Mouse (Mus musculus): ENCODE results near the gene 1700017B05Rik. TPM values are rescaled to one million over a fixed set of nuclear protein-coding genes. Genes with fewer than 3 reads are reported as not detected.

Gene 1700017B05Rik
- polyA plus RNA-seq, 1 experiment from 2014 or later, result 15.5 TPM

GRCm38 (mm10) chr9:57279441-57279840, 17.0 kb upstream of the 1700017B05Rik start:
- no peak for ATAC-seq (replicated peaks; ENCODE audit: insufficient number of reproducible peaks, low FRiP score, low TSS enrichment)
- H3K9me3 ChIP-seq (replicated peaks; ENCODE audit: control insufficient read depth, low read length), result no peaks in the 10 kb centered on the region
- peaks cover 26% of the 10 kb centered on the region for H3K4me1 ChIP-seq (ENCODE audit: control insufficient read depth, insufficient read depth, low read length)
- H3K27ac ChIP-seq (ENCODE audit: low read depth, low read length), result no peak overlapping the region
- H3K27me3 ChIP-seq (ENCODE audit: control insufficient read depth, insufficient read depth, low read length), result no peaks in the 10 kb centered on the region
- H3K4me3 ChIP-seq (ENCODE audit: low read depth, low read length), result no peak overlapping the region
- H3K36me3 ChIP-seq (ENCODE audit: control insufficient read depth, insufficient read depth, low read length), result no peaks in the 10 kb centered on the region
- no peak overlapping the region for H3K9ac ChIP-seq (ENCODE audit: low read depth, low read length)
- H3K4me2 ChIP-seq, result no peak overlapping the region
- 39% methylated on average over 4 of the region's 4 CpGs for WGBS (ENCODE audit: insufficient replicate concordance)

- ATAC-seq (replicated peaks; ENCODE audit: insufficient number of reproducible peaks, low FRiP score, low TSS enrichment), result 0 out of 2 replicates have a peak, but pooled peaks have one; percentile 49
- no peak overlapping the region; the same call in 1 of the 2 replicates for H3K27ac ChIP-seq (ENCODE audit: low read depth, low read length)
- H3K4me3 ChIP-seq (ENCODE audit: low read depth, low read length), result no peak overlapping the region
- H3K9ac ChIP-seq (ENCODE audit: low read depth, low read length), result no peak overlapping the region
- no peaks in the 10 kb centered on the region for H3K27me3 ChIP-seq (ENCODE audit: control insufficient read depth, insufficient read depth, low read length)
- no peaks in the 10 kb centered on the region for H3K36me3 ChIP-seq (ENCODE audit: control insufficient read depth, insufficient read depth, low read length)
- WGBS (ENCODE audit: insufficient replicate concordance), result 41% methylated on average over 4 of the region's 4 CpGs
- peaks cover 26% of the 10 kb centered on the region for H3K4me1 ChIP-seq (ENCODE audit: control insufficient read depth, insufficient read depth, low read length)
- no peak overlapping the region for H3K4me2 ChIP-seq
- no peaks in the 10 kb centered on the region for H3K9me3 ChIP-seq (replicated peaks; ENCODE audit: control insufficient read depth, low read length)
Observed at GRCm38 (mm10) chr9:57278268-57278667, 15.9 kb upstream of the 1700017B05Rik start.

GRCm38 (mm10) chr9:57276311-57276710, 13.9 kb upstream of the 1700017B05Rik start:
- Histone ChIP-seq H3K4me1 (ENCODE audit: control insufficient read depth, insufficient read depth, low read length) (peaks cover 25% of the 10 kb centered on the region), H3K9ac (ENCODE audit: low read depth, low read length) (no peak overlapping the region)

GRCm38 (mm10) chr9:57273805-57274494, 11.5 kb upstream of the 1700017B05Rik start:
- 36% methylated on average over 6 of the region's 6 CpGs for WGBS (ENCODE audit: insufficient replicate concordance)
- Histone ChIP-seq H3K36me3 (ENCODE audit: control insufficient read depth, insufficient read depth, low read length) (no peaks in the 10 kb centered on the region), H3K4me3 (ENCODE audit: low read depth, low read length) (no peak overlapping the region), H3K27me3 (ENCODE audit: control insufficient read depth, insufficient read depth, low read length) (no peaks in the 10 kb centered on the region), H3K9ac (ENCODE audit: low read depth, low read length) (no peak overlapping the region), H3K9me3 (replicated peaks; ENCODE audit: control insufficient read depth, low read length) (no peaks in the 10 kb centered on the region), H3K4me2 (no peak overlapping the region), H3K4me1 (ENCODE audit: control insufficient read depth, insufficient read depth, low read length) (peaks cover 21% of the 10 kb centered on the region), H3K27ac (ENCODE audit: low read depth, low read length) (no peak overlapping the region)
- ATAC-seq (replicated peaks; ENCODE audit: insufficient number of reproducible peaks, low FRiP score, low TSS enrichment), result no peak

More at GRCm38 (mm10) chr9:57276311-57276710, 13.9 kb upstream of the 1700017B05Rik start:
- H3K36me3 ChIP-seq (ENCODE audit: control insufficient read depth, insufficient read depth, low read length), result no peaks in the 10 kb centered on the region
- no peak overlapping the region for H3K4me3 ChIP-seq (ENCODE audit: low read depth, low read length)
- H3K9me3 ChIP-seq (replicated peaks; ENCODE audit: control insufficient read depth, low read length), result no peaks in the 10 kb centered on the region
- no peaks in the 10 kb centered on the region for H3K27me3 ChIP-seq (ENCODE audit: control insufficient read depth, insufficient read depth, low read length)
- no peak for ATAC-seq (replicated peaks; ENCODE audit: insufficient number of reproducible peaks, low FRiP score, low TSS enrichment)
- H3K27ac ChIP-seq (ENCODE audit: low read depth, low read length), result no peak overlapping the region
- no peak overlapping the region for H3K4me2 ChIP-seq

- H3K4me2 ChIP-seq, result no peak overlapping the region
- no peak overlapping the region for H3K9ac ChIP-seq (ENCODE audit: low read depth, low read length)
- ATAC-seq (replicated peaks; ENCODE audit: insufficient number of reproducible peaks, low FRiP score, low TSS enrichment), result no peak
- peaks cover 18% of the 10 kb centered on the region for H3K4me1 ChIP-seq (ENCODE audit: control insufficient read depth, insufficient read depth, low read length)
- H3K9me3 ChIP-seq (replicated peaks; ENCODE audit: control insufficient read depth, low read length), result no peaks in the 10 kb centered on the region
- no peaks in the 10 kb centered on the region for H3K27me3 ChIP-seq (ENCODE audit: control insufficient read depth, insufficient read depth, low read length)
- H3K36me3 ChIP-seq (ENCODE audit: control insufficient read depth, insufficient read depth, low read length), result no peaks in the 10 kb centered on the region
- no peak overlapping the region for H3K27ac ChIP-seq (ENCODE audit: low read depth, low read length)
- 37% methylated on average over 8 of the region's 8 CpGs for WGBS (ENCODE audit: insufficient replicate concordance)
- H3K4me3 ChIP-seq (ENCODE audit: low read depth, low read length), result no peak overlapping the region
Observed at GRCm38 (mm10) chr9:57272902-57273804, 10.7 kb upstream of the 1700017B05Rik start.

- Histone ChIP-seq H3K4me3 (ENCODE audit: low read depth, low read length) (no peak overlapping the region), H3K27ac (ENCODE audit: low read depth, low read length) (no peak overlapping the region), H3K4me2 (no peak overlapping the region), H3K9me3 (replicated peaks; ENCODE audit: control insufficient read depth, low read length) (no peaks in the 10 kb centered on the region), H3K27me3 (ENCODE audit: control insufficient read depth, insufficient read depth, low read length) (no peaks in the 10 kb centered on the region), H3K9ac (ENCODE audit: low read depth, low read length) (peak overlapping the region; percentile 5; the same call in 1 of the 2 replicates), H3K36me3 (ENCODE audit: control insufficient read depth, insufficient read depth, low read length) (no peaks in the 10 kb centered on the region), H3K4me1 (ENCODE audit: control insufficient read depth, insufficient read depth, low read length) (peaks cover 17% of the 10 kb centered on the region)
- ATAC-seq (replicated peaks; ENCODE audit: insufficient number of reproducible peaks, low FRiP score, low TSS enrichment), result no peak
- WGBS (ENCODE audit: insufficient replicate concordance), result 42% methylated on average over 9 of the region's 9 CpGs
Observed at GRCm38 (mm10) chr9:57271837-57272562, 9.6 kb upstream of the 1700017B05Rik start.

GRCm38 (mm10) chr9:57271081-57271480, 8.7 kb upstream of the 1700017B05Rik start:
- Histone ChIP-seq H3K36me3 (ENCODE audit: control insufficient read depth, insufficient read depth, low read length) (no peaks in the 10 kb centered on the region), H3K27me3 (ENCODE audit: control insufficient read depth, insufficient read depth, low read length) (no peaks in the 10 kb centered on the region), H3K4me3 (ENCODE audit: low read depth, low read length) (no peak overlapping the region), H3K9ac (ENCODE audit: low read depth, low read length) (no peak overlapping the region), H3K4me2 (no peak overlapping the region), H3K27ac (ENCODE audit: low read depth, low read length) (no peak overlapping the region), H3K4me1 (ENCODE audit: control insufficient read depth, insufficient read depth, low read length) (peaks cover 17% of the 10 kb centered on the region), H3K9me3 (replicated peaks; ENCODE audit: control insufficient read depth, low read length) (no peaks in the 10 kb centered on the region)
- ATAC-seq (replicated peaks; ENCODE audit: insufficient number of reproducible peaks, low FRiP score, low TSS enrichment), result no peak
- 44% methylated on average over 1 of the region's 1 CpGs for WGBS (ENCODE audit: insufficient replicate concordance)

- Histone ChIP-seq H3K4me1 (ENCODE audit: control insufficient read depth, insufficient read depth, low read length) (peaks cover 18% of the 10 kb centered on the region), H3K36me3 (ENCODE audit: control insufficient read depth, insufficient read depth, low read length) (no peaks in the 10 kb centered on the region), H3K9me3 (replicated peaks; ENCODE audit: control insufficient read depth, low read length) (no peaks in the 10 kb centered on the region), H3K27me3 (ENCODE audit: control insufficient read depth, insufficient read depth, low read length) (no peaks in the 10 kb centered on the region), H3K27ac (ENCODE audit: low read depth, low read length) (no peak overlapping the region), H3K4me2 (no peak overlapping the region), H3K9ac (ENCODE audit: low read depth, low read length) (no peak overlapping the region), H3K4me3 (ENCODE audit: low read depth, low read length) (no peak overlapping the region)
- ATAC-seq (replicated peaks; ENCODE audit: insufficient number of reproducible peaks, low FRiP score, low TSS enrichment), result no peak
- WGBS (ENCODE audit: insufficient replicate concordance), result 17% methylated on average over 8 of the region's 8 CpGs
Observed at GRCm38 (mm10) chr9:57270399-57270798, 8.0 kb upstream of the 1700017B05Rik start.

Measured in heart, embryonic 11.5 days (tissue).